Mouse (Mus musculus): ENCODE data around the gene Mgrn1.

GRCm38 (mm10) chr16:4968426-4968825, 82.4 kb downstream of the Mgrn1 start:
- TF ChIP-seq GATA1 (IDR thresholded peaks at IDR 0.05; ENCODE audit: borderline replicate concordance, low read length) (no peak), FLI1 (IDR thresholded peaks at IDR 0.05; ENCODE audit: low read length) (no peak)
